Mouse (Mus musculus) MEL (cell line): ENCODE measurements around the gene Lbr.

Experiments
- CHD1 ChIP-seq: IDR thresholded peaks from 2 replicates; pipeline ENCODE4 v1.6.1; 2012; ENCODE audit warnings: low read depth, mild to moderate bottlenecking, inconsistent platforms, low read length, improper control_type of control experiment
- CHD2 ChIP-seq: IDR thresholded peaks from 2 replicates; pipeline ENCODE4 v1.6.1; 2011; ENCODE audit warnings: low read length, improper control_type of control experiment
- CTCF ChIP-seq, 3 experiments: IDR thresholded peaks in 2 of 3; conservative IDR thresholded peaks in 1 of 3; 2 replicates each; pipeline ENCODE4 v1.5.1; 2011 to 2012; ENCODE audit warnings: low read length in 3 of 3, low read depth in 2 of 3, mild to moderate bottlenecking in 2 of 3, improper control_type of control experiment in 1 of 3, inconsistent platforms in 1 of 3, mixed read lengths in 1 of 3, moderate library complexity in 1 of 3; ENCODE audit not compliant: control insufficient read depth in 1 of 3, insufficient read depth in 1 of 3, poor library complexity in 1 of 3, severe bottlenecking in 1 of 3
- E2F4 ChIP-seq: IDR thresholded peaks from 2 replicates; pipeline ENCODE4 v1.6.1; 2011; ENCODE audit warnings: low read depth, low read length, improper control_type of control experiment, borderline replicate concordance
- GATA1 ChIP-seq: IDR thresholded peaks from 2 replicates; pipeline ENCODE4 v1.6.1; 2011; ENCODE audit warnings: low read depth, low read length, improper control_type of control experiment
- KAT2A ChIP-seq: conservative IDR thresholded peaks from 2 replicates; pipeline ENCODE4 v1.6.1; 2012; ENCODE audit warnings: low read depth, low read length, improper control_type of control experiment, inconsistent platforms
- MAFK ChIP-seq: IDR thresholded peaks from 2 replicates; pipeline ENCODE4 v1.6.1; 2011; ENCODE audit warnings: low read depth, mild to moderate bottlenecking, low read length, improper control_type of control experiment, borderline replicate concordance
- MAX ChIP-seq: IDR thresholded peaks from 2 replicates; pipeline ENCODE4 v1.6.1; 2011; ENCODE audit warnings: low read length, improper control_type of control experiment
- MAZ ChIP-seq: IDR thresholded peaks from 2 replicates; pipeline ENCODE4 v1.6.1; 2012; ENCODE audit warnings: low read depth, mild to moderate bottlenecking, inconsistent platforms, low read length, improper control_type of control experiment
- NRF1 ChIP-seq: IDR thresholded peaks from 2 replicates; pipeline ENCODE4 v1.6.1; 2014; ENCODE audit warnings: low read depth, mild to moderate bottlenecking, inconsistent platforms, low read length, improper control_type of control experiment, moderate library complexity; ENCODE audit not compliant: poor library complexity, insufficient read depth, severe bottlenecking
- POLR2AphosphoS2 ChIP-seq: IDR thresholded peaks from 2 replicates; pipeline ENCODE4 v1.6.1; 2011; ENCODE audit warnings: low read length, improper control_type of control experiment
- RCOR1 ChIP-seq: IDR thresholded peaks from 2 replicates; pipeline ENCODE4 v1.6.1; 2012; ENCODE audit warnings: low read depth, mild to moderate bottlenecking, inconsistent platforms, low read length, improper control_type of control experiment
- USF1 ChIP-seq: IDR thresholded peaks from 2 replicates; pipeline ENCODE4 v1.6.1; 2014; ENCODE audit warnings: low read depth, mild to moderate bottlenecking, inconsistent platforms, low read length, improper control_type of control experiment, moderate library complexity
- ZMIZ1 ChIP-seq: IDR thresholded peaks from 2 replicates; pipeline ENCODE4 v1.6.1; 2012; ENCODE audit warnings: low read depth, mild to moderate bottlenecking, inconsistent platforms, low read length, improper control_type of control experiment, moderate library complexity

- TF ChIP-seq RCOR1 (no peak), GATA1 (no peak), CTCF (IDR thresholded peaks at IDR 0.05 in 2 of 3, conservative IDR thresholded peaks at IDR 0.05 in 1 of 3; ENCODE audit: control insufficient read depth in 1 of 3, insufficient read depth in 1 of 3, low read depth in 2 of 3, low read length in 3 of 3, poor library complexity in 1 of 3, severe bottlenecking in 1 of 3) (no peak), E2F4 (no peak), MAFK (no peak), KAT2A (no peak), NRF1 (no peak), MAZ (no peak), MAX (no peak), CHD1 (no peak), CHD2 (no peak), USF1 (no peak), POLR2AphosphoS2 (no peak), ZMIZ1 (no peak)
Observed at GRCm38 (mm10) chr1:181864971-181865862, 22.4 kb upstream of the Lbr start.
